Mouse (Mus musculus): ENCODE measurements around the gene Zcwpw1. TPM values are rescaled to one million over a fixed set of nuclear protein-coding genes. Genes with fewer than 3 reads are reported as not detected.

Gene Zcwpw1
- polyA plus RNA-seq, 1 experiment from 2014 or later = 24.8 TPM

DNA sequence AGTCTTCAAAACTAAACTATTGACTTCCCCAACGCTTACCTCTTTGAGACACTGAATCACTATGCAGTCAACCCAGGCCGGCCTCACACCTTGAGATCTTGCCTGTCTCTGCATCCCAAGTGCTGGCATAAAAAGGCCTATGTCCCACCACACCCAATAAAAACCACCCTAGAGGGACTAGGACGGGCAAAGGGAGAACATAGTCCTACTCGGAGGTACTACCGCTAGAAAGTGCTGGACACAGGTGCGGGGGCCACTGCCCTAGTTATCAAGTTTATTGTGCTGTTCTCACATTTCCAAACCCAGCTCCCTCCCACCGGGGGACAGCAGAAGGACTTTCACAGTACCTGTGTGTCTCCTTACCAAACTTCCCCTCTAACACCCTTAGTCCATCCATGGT, 5.9 kb upstream of the Zcwpw1 start:
- H3K9ac ChIP-seq (replicated peaks; ENCODE audit: low read length) = no peak overlapping the region
- no peak overlapping the region for H3K4me3 ChIP-seq (ENCODE audit: low read length)
- no peaks in the 10 kb centered on the region for H3K27me3 ChIP-seq (ENCODE audit: insufficient read depth, low read length)
- no peak for ATAC-seq (ENCODE audit: low FRiP score, low TSS enrichment)
- WGBS = 91% methylated on average over 7 of the region's 7 CpGs
- no peaks in the 10 kb centered on the region for H3K9me3 ChIP-seq (ENCODE audit: low read length)
- no peak overlapping the region for H3K4me2 ChIP-seq (replicated peaks; ENCODE audit: low read depth, low read length)
- H3K36me3 ChIP-seq (ENCODE audit: insufficient read depth, low read length) = peaks cover 44% of the 10 kb centered on the region
- H3K4me1 ChIP-seq (ENCODE audit: insufficient read depth, low read length) = peaks cover 36% of the 10 kb centered on the region
- no peak overlapping the region for H3K27ac ChIP-seq (ENCODE audit: low read length)

- no peaks in the 10 kb centered on the region for H3K9me3 ChIP-seq (ENCODE audit: low read length)
- peak overlapping the region; percentile 66 for H3K4me2 ChIP-seq (replicated peaks; ENCODE audit: low read depth, low read length)
- H3K36me3 ChIP-seq (ENCODE audit: insufficient read depth, low read length) = peaks cover 44% of the 10 kb centered on the region
- no peak overlapping the region for H3K27ac ChIP-seq (ENCODE audit: low read length)
- peak overlapping the region; percentile 98 for H3K9ac ChIP-seq (replicated peaks; ENCODE audit: low read length)
- H3K4me3 ChIP-seq (ENCODE audit: low read length) = peak overlapping the region; percentile 90
- no peak for ATAC-seq (ENCODE audit: low FRiP score, low TSS enrichment)
- peaks cover 37% of the 10 kb centered on the region for H3K4me1 ChIP-seq (ENCODE audit: insufficient read depth, low read length)
- 69% methylated on average over 13 of the region's 13 CpGs for WGBS
- H3K27me3 ChIP-seq (ENCODE audit: insufficient read depth, low read length) = no peaks in the 10 kb centered on the region
Observed at GRCm38 (mm10) chr5:137782776-137783522, 4.6 kb upstream of the Zcwpw1 start.

GRCm38 (mm10) chr5:137783901-137784540, 3.6 kb upstream of the Zcwpw1 start:
- no peak overlapping the region for H3K27ac ChIP-seq (ENCODE audit: low read length)
- 58% methylated on average over 9 of the region's 9 CpGs for WGBS

DNA sequence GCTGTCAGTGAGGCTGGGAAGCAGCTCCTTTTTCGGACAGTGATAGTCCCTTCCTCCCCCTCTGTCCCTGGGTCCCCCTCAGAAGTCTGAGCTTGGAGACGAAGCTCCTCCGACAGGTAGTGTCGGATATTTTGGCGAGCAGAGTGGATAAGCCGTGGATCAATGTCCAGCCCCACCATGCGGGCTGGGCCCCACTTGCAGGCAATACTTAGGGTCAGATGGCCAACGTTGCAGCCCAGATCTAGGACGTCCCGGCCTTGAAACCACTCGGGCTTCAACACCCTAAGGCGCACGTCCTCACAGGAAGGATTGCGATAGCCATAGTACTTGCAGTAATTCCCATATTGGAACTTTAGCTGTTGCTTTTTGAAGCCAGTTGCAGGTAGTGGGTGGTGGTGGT, 3.1 kb upstream of the Zcwpw1 start:
- H3K4me3 ChIP-seq (ENCODE audit: low read length) = peak overlapping the region; percentile 90
- no peaks in the 10 kb centered on the region for H3K9me3 ChIP-seq (ENCODE audit: low read length)
- WGBS = 64% methylated on average over 14 of the region's 14 CpGs
- peaks cover 44% of the 10 kb centered on the region for H3K36me3 ChIP-seq (ENCODE audit: insufficient read depth, low read length)
- peak overlapping the region; percentile 98 for H3K9ac ChIP-seq (replicated peaks; ENCODE audit: low read length)
- no peak for ATAC-seq (ENCODE audit: low FRiP score, low TSS enrichment)
- peak overlapping the region; percentile 66 for H3K4me2 ChIP-seq (replicated peaks; ENCODE audit: low read depth, low read length)
- no peak overlapping the region for H3K27ac ChIP-seq (ENCODE audit: low read length)
- H3K27me3 ChIP-seq (ENCODE audit: insufficient read depth, low read length) = no peaks in the 10 kb centered on the region
- H3K4me1 ChIP-seq (ENCODE audit: insufficient read depth, low read length) = peaks cover 39% of the 10 kb centered on the region

More at GRCm38 (mm10) chr5:137783901-137784540, 3.6 kb upstream of the Zcwpw1 start:
- Histone ChIP-seq H3K27me3 (ENCODE audit: insufficient read depth, low read length) (no peaks in the 10 kb centered on the region), H3K4me1 (ENCODE audit: insufficient read depth, low read length) (peaks cover 39% of the 10 kb centered on the region), H3K9me3 (ENCODE audit: low read length) (no peaks in the 10 kb centered on the region), H3K4me3 (ENCODE audit: low read length) (peak overlapping the region; percentile 90), H3K9ac (replicated peaks; ENCODE audit: low read length) (peak overlapping the region; percentile 98), H3K4me2 (replicated peaks; ENCODE audit: low read depth, low read length) (peak overlapping the region; percentile 66), H3K36me3 (ENCODE audit: insufficient read depth, low read length) (peaks cover 44% of the 10 kb centered on the region)
- no peak for ATAC-seq (ENCODE audit: low FRiP score, low TSS enrichment)

- peak overlapping the region; percentile 66 for H3K4me2 ChIP-seq (replicated peaks; ENCODE audit: low read depth, low read length)
- peaks cover 39% of the 10 kb centered on the region for H3K36me3 ChIP-seq (ENCODE audit: insufficient read depth, low read length)
- peak overlapping the region; percentile 98 for H3K9ac ChIP-seq (replicated peaks; ENCODE audit: low read length)
- H3K4me3 ChIP-seq (ENCODE audit: low read length) = peak overlapping the region; percentile 90
- H3K27ac ChIP-seq (ENCODE audit: low read length) = peak overlapping the region; percentile 99
- 1% methylated on average over 51 of the region's 62 CpGs for WGBS
- ATAC-seq (ENCODE audit: low FRiP score, low TSS enrichment) = peak; percentile 8
- peaks cover 31% of the 10 kb centered on the region for H3K4me1 ChIP-seq (ENCODE audit: insufficient read depth, low read length)
- no peaks in the 10 kb centered on the region for H3K9me3 ChIP-seq (ENCODE audit: low read length)
- H3K27me3 ChIP-seq (ENCODE audit: insufficient read depth, low read length) = no peaks in the 10 kb centered on the region
Observed at GRCm38 (mm10) chr5:137785164-137786031, 2.2 kb upstream of the Zcwpw1 start.

DNA sequence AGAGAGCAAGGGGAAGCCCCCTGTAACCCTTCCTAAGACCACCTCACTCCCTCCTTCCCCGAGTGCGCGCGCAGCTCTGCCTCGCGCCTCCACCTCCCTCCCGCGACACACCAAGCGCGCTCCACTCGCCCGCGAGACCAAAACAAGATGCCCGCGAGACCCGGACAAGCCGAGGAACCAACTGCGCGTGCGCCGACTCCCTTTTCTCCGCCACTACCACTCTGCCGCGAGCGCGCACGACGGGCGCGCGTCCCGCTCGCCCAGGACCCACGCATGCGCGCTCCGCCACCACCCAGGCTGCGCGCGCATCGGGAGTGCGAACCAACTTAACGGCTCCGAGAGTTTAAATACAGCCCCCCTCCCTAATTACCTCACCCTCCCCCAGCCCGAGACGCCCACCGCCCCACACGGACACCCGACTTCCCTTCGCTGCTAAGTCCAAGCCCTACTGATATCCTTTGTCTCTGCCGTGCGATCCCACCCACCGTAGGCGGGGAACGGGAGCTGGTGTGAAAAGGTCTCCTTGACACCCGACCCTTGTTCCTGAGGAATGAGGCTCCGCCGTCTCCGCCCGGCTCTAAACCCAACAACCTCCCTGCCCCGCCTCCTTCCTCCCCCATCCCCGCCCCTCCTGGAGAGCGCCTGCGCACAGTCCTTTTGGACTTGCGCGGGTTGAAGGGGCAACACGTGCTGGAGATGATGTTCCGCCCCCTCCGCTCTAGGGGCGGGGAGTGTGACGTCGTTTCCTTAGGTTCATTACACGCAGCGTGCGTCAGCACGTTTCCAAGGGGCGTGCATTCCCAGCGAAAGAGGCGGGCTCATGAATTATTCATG, 1.3 kb upstream of the Zcwpw1 start:
- H3K4me2 ChIP-seq (replicated peaks; ENCODE audit: low read depth, low read length) = peak overlapping the region; percentile 66
- peak overlapping the region; percentile 99 for H3K27ac ChIP-seq (ENCODE audit: low read length)
- peaks cover 31% of the 10 kb centered on the region for H3K36me3 ChIP-seq (ENCODE audit: insufficient read depth, low read length)
- H3K9me3 ChIP-seq (ENCODE audit: low read length) = no peaks in the 10 kb centered on the region
- H3K27me3 ChIP-seq (ENCODE audit: insufficient read depth, low read length) = no peaks in the 10 kb centered on the region
- peak overlapping the region; percentile 98 for H3K9ac ChIP-seq (replicated peaks; ENCODE audit: low read length)
- peaks cover 31% of the 10 kb centered on the region for H3K4me1 ChIP-seq (ENCODE audit: insufficient read depth, low read length)
- peak; percentile 93 for ATAC-seq (ENCODE audit: low FRiP score, low TSS enrichment)
- peak overlapping the region; percentile 90 for H3K4me3 ChIP-seq (ENCODE audit: low read length)
- under 1% methylated on average over 79 of the region's 79 CpGs for WGBS

GRCm38 (mm10) chr5:137788171-137788570, 573 bp downstream of the Zcwpw1 start:
- WGBS = 69% methylated on average over 24 of the region's 24 CpGs
- peak overlapping the region; percentile 59 for H3K4me3 ChIP-seq (ENCODE audit: low read length)
- H3K4me1 ChIP-seq (ENCODE audit: insufficient read depth, low read length) = peaks cover 25% of the 10 kb centered on the region
- no peaks in the 10 kb centered on the region for H3K9me3 ChIP-seq (ENCODE audit: low read length)
- no peak overlapping the region for H3K27ac ChIP-seq (ENCODE audit: low read length)
- peak overlapping the region; percentile 66 for H3K4me2 ChIP-seq (replicated peaks; ENCODE audit: low read depth, low read length)
- peak overlapping the region; percentile 33; the same call in 1 of the 2 replicates for H3K9ac ChIP-seq (replicated peaks; ENCODE audit: low read length)
- no peak for ATAC-seq (ENCODE audit: low FRiP score, low TSS enrichment)
- H3K36me3 ChIP-seq (ENCODE audit: insufficient read depth, low read length) = peaks cover 13% of the 10 kb centered on the region
- no peaks in the 10 kb centered on the region for H3K27me3 ChIP-seq (ENCODE audit: insufficient read depth, low read length)

GRCm38 (mm10) chr5:137788946-137789531, 1.4 kb downstream of the Zcwpw1 start:
- H3K4me3 ChIP-seq (ENCODE audit: low read length) = no peak overlapping the region
- H3K27ac ChIP-seq (ENCODE audit: low read length) = no peak overlapping the region
- 93% methylated on average over 2 of the region's 2 CpGs for WGBS
- ATAC-seq (ENCODE audit: low FRiP score, low TSS enrichment) = no peak
- no peak overlapping the region for H3K9ac ChIP-seq (replicated peaks; ENCODE audit: low read length)
- no peak overlapping the region for H3K4me2 ChIP-seq (replicated peaks; ENCODE audit: low read depth, low read length)
- peaks cover 16% of the 10 kb centered on the region for H3K4me1 ChIP-seq (ENCODE audit: insufficient read depth, low read length)
- H3K9me3 ChIP-seq (ENCODE audit: low read length) = no peaks in the 10 kb centered on the region
- H3K36me3 ChIP-seq (ENCODE audit: insufficient read depth, low read length) = peaks cover 8% of the 10 kb centered on the region
- no peaks in the 10 kb centered on the region for H3K27me3 ChIP-seq (ENCODE audit: insufficient read depth, low read length)

DNA sequence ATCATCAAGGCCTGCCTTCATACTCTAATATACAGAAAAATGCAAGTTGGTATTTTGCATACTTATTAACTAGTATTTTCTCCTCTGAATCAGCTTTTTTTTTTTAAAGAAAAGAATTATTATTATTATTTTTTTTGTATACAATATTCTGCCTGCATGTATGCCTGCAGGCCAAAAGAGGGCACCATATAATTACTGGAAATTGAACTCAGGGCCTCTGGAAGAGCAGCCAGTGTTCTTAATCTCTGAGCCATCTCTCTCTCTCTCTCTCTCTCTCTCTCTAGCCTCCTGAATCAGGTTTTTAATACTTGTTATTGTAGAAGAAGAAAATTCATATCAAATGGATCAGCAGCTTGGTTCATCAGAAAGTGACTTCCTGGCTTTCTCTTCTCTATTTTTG, 4.0 kb downstream of the Zcwpw1 start:
- ATAC-seq (ENCODE audit: low FRiP score, low TSS enrichment) = no peak
- H3K9ac ChIP-seq (replicated peaks; ENCODE audit: low read length) = no peak overlapping the region
- H3K4me1 ChIP-seq (ENCODE audit: insufficient read depth, low read length) = 0 out of 2 replicates have a peak, but pooled peaks cover 4% of the 10 kb centered on the region
- H3K27ac ChIP-seq (ENCODE audit: low read length) = no peak overlapping the region
- H3K9me3 ChIP-seq (ENCODE audit: low read length) = no peaks in the 10 kb centered on the region
- no peaks in the 10 kb centered on the region for H3K36me3 ChIP-seq (ENCODE audit: insufficient read depth, low read length)
- no peaks in the 10 kb centered on the region for H3K27me3 ChIP-seq (ENCODE audit: insufficient read depth, low read length)
- H3K4me2 ChIP-seq (replicated peaks; ENCODE audit: low read depth, low read length) = no peak overlapping the region
- no peak overlapping the region for H3K4me3 ChIP-seq (ENCODE audit: low read length)

Data from kidney, embryonic 16.5 days (tissue).